Mouse (Mus musculus): Measurements from ENCODE around the gene Dcaf17. TPM values are rescaled to one million over a fixed set of nuclear protein-coding genes. Genes with fewer than 3 reads are reported as not detected.

The Dcaf17 gene
- polyA plus RNA-seq, 1 experiment from 2014 or later, result 18.9 TPM

DNA sequence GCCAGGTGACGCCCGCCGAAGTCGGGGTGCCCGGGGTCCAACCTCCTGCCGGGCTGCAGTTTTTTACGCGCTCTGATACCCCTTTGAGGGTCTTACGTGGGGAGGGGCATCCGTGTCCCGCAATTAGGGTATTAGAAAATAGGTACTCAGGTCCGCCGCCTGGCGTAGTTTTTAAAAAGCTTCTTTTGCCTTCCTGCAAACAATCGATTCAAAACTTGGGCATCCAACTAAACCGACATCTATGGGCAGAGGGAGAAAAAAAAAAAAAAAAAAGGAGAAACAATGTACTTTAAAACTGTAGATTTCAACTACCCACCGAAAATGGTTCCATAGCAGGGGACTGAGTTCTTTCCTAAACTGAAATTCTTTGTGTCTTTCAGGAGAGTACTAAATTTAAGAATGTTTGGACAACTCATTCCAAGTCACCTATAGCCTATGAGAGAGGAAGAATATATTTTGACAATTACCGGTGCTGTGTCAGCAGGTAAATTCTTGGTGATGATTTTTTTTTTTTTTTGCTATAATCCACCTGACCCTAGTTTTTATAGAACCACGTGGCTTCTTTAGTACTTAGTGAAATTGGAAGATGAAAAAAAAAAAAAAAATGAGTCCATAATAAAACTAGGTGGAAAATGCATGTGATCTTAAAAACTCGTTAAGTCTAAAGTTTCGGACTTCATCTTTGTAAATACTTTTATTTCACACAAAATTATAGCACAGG, 1.1 kb downstream of the Dcaf17 start:
- Histone ChIP-seq H3K4me1 (replicated peaks) (peaks cover 11% of the 10 kb centered on the region), H3K36me3 (peaks cover 23% of the 10 kb centered on the region), H3K4me3 (peak overlapping the region; percentile 72), H3K27me3 (replicated peaks) (no peaks in the 10 kb centered on the region), H3K9me3 (replicated peaks) (no peaks in the 10 kb centered on the region), H3K27ac (ENCODE audit: poor library complexity, severe bottlenecking) (peak overlapping the region; percentile 92), H3K4me2 (peak overlapping the region; percentile 67), H3K9ac (peak overlapping the region; percentile 82)
- WGBS, result 13% methylated on average over 21 of the region's 21 CpGs
- no peak for ATAC-seq (ENCODE audit: insufficient number of reproducible peaks, low FRiP score)

DNA sequence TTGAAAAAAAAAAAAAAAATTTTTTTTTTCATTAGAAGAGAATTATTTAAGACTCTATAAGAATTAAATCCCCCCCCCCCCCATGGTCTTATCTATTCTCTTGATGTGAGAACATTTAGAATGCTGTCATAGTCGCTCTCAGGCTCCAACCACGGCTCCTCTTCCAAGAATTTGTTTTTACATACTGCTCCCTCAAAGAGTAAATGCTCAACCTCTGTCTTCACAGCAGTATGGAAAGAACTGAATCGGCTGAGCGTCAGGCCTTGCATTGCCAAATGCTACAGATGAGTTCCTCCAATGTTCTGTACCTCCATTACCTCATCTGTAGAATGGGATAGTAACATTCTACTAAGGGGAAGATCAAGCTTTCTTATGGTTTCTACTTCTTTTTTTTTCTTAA, 16.5 kb downstream of the Dcaf17 start:
- WGBS, result 91% methylated on average over 4 of the region's 4 CpGs
- Histone ChIP-seq H3K27ac (ENCODE audit: poor library complexity, severe bottlenecking) (no peak overlapping the region), H3K4me1 (replicated peaks) (no peaks in the 10 kb centered on the region), H3K4me3 (no peak overlapping the region), H3K36me3 (peaks cover 12% of the 10 kb centered on the region), H3K9me3 (replicated peaks) (no peaks in the 10 kb centered on the region), H3K27me3 (replicated peaks) (no peaks in the 10 kb centered on the region), H3K4me2 (no peak overlapping the region), H3K9ac (no peak overlapping the region)
- no peak for ATAC-seq (ENCODE audit: insufficient number of reproducible peaks, low FRiP score)

DNA sequence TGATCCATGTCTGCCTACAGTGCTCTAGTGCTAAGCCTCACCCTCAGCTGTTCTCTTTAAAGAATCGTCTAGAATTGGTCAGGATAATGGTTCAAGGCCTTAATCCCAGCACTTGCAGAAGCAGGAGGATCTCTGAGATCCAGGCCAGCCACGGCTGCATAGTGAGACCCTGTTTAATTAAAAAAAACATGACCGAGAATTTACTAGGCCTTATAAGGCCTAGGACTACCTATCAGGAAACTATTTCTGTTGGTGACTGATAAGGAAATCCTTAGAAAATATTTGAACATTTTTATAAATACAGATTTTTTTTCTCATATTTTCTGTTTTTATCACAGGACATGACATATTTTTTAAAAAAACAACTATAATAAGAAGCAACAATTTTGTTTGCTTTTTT, 18.2 kb downstream of the Dcaf17 start:
- no peak overlapping the region for H3K4me3 ChIP-seq
- H3K4me1 ChIP-seq (replicated peaks), result no peaks in the 10 kb centered on the region
- ATAC-seq (ENCODE audit: insufficient number of reproducible peaks, low FRiP score), result no peak
- 81% methylated on average over 3 of the region's 3 CpGs for WGBS
- no peak overlapping the region for H3K4me2 ChIP-seq
- no peaks in the 10 kb centered on the region for H3K27me3 ChIP-seq (replicated peaks)
- H3K27ac ChIP-seq (ENCODE audit: poor library complexity, severe bottlenecking), result no peak overlapping the region
- H3K36me3 ChIP-seq, result peaks cover 15% of the 10 kb centered on the region
- H3K9ac ChIP-seq, result no peak overlapping the region
- no peaks in the 10 kb centered on the region for H3K9me3 ChIP-seq (replicated peaks)

DNA sequence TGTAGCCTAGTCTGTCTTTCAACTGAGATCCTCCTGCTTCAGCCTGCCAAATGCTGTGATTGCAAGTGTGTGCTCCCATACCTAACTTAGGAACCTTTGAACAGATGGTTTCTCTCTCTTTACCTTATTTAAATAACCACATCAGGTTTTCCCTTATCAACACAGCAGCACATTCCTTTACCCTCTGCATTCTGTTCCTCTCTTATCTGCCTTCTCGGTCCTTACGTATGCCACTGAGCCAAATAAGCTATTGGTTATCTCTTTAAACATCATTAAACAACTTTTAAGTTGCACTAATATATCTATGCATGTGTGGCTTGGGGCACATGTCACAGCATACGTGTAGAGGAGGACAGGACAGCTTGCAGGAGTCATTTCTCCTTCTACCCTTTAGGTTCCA, 18.7 kb downstream of the Dcaf17 start:
- Histone ChIP-seq H3K4me1 (replicated peaks) (no peaks in the 10 kb centered on the region), H3K4me2 (no peak overlapping the region), H3K4me3 (no peak overlapping the region), H3K36me3 (peaks cover 15% of the 10 kb centered on the region), H3K27me3 (replicated peaks) (no peaks in the 10 kb centered on the region), H3K9me3 (replicated peaks) (no peaks in the 10 kb centered on the region), H3K27ac (ENCODE audit: poor library complexity, severe bottlenecking) (no peak overlapping the region), H3K9ac (no peak overlapping the region)
- ATAC-seq (ENCODE audit: insufficient number of reproducible peaks, low FRiP score), result no peak
- WGBS, result 39% methylated on average over 3 of the region's 3 CpGs

DNA sequence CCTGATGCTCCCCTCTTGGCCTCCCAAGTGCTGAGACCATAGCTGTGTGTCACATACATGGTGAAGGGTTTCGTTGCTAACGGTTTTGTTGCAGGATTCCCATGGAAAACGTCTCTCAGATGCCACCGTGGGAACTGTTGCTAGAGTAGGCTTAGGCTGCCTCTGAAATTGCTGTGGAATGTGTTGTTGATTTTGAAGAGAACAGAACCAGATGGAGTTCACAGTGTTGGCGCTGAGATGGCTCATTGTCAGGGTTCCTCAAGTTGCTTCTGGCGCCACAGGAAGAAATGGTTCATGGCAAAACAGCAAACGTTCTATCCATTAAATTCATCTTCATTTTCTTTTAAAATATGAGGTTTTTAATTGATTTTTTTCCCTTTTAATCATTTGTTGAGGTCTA, 27.3 kb downstream of the Dcaf17 start:
- no peak overlapping the region for H3K4me3 ChIP-seq
- no peak for ATAC-seq (ENCODE audit: insufficient number of reproducible peaks, low FRiP score)
- H3K4me1 ChIP-seq (replicated peaks), result no peaks in the 10 kb centered on the region
- H3K4me2 ChIP-seq, result no peak overlapping the region
- H3K36me3 ChIP-seq, result peaks cover 31% of the 10 kb centered on the region
- no peaks in the 10 kb centered on the region for H3K27me3 ChIP-seq (replicated peaks)
- H3K9me3 ChIP-seq (replicated peaks), result no peaks in the 10 kb centered on the region
- no peak overlapping the region for H3K9ac ChIP-seq
- no peak overlapping the region for H3K27ac ChIP-seq (ENCODE audit: poor library complexity, severe bottlenecking)
- WGBS, result 90% methylated on average over 7 of the region's 7 CpGs

- no peaks in the 10 kb centered on the region for H3K9me3 ChIP-seq (replicated peaks)
- H3K27ac ChIP-seq (ENCODE audit: poor library complexity, severe bottlenecking), result no peak overlapping the region
- WGBS, result 92% methylated on average over 6 of the region's 6 CpGs
- peaks cover 41% of the 10 kb centered on the region for H3K36me3 ChIP-seq
- H3K27me3 ChIP-seq (replicated peaks), result no peaks in the 10 kb centered on the region
- H3K4me2 ChIP-seq, result no peak overlapping the region
- no peak for ATAC-seq (ENCODE audit: insufficient number of reproducible peaks, low FRiP score)
- H3K9ac ChIP-seq, result no peak overlapping the region
- no peaks in the 10 kb centered on the region for H3K4me1 ChIP-seq (replicated peaks)
- no peak overlapping the region for H3K4me3 ChIP-seq
Measured at GRCm38 (mm10) chr2:71083454-71084193, 28.5 kb downstream of the Dcaf17 start.

GRCm38 (mm10) chr2:71089766-71090165, 34.6 kb downstream of the Dcaf17 start:
- Histone ChIP-seq H3K9ac (no peak overlapping the region), H3K27me3 (replicated peaks) (no peaks in the 10 kb centered on the region), H3K4me1 (replicated peaks) (0 out of 2 replicates have a peak, but pooled peaks cover 2% of the 10 kb centered on the region), H3K27ac (ENCODE audit: poor library complexity, severe bottlenecking) (no peak overlapping the region), H3K4me3 (no peak overlapping the region), H3K36me3 (peaks cover 42% of the 10 kb centered on the region), H3K9me3 (replicated peaks) (no peaks in the 10 kb centered on the region), H3K4me2 (no peak overlapping the region)
- no peak for ATAC-seq (ENCODE audit: insufficient number of reproducible peaks, low FRiP score)
- WGBS, result 56% methylated on average over 3 of the region's 3 CpGs

DNA sequence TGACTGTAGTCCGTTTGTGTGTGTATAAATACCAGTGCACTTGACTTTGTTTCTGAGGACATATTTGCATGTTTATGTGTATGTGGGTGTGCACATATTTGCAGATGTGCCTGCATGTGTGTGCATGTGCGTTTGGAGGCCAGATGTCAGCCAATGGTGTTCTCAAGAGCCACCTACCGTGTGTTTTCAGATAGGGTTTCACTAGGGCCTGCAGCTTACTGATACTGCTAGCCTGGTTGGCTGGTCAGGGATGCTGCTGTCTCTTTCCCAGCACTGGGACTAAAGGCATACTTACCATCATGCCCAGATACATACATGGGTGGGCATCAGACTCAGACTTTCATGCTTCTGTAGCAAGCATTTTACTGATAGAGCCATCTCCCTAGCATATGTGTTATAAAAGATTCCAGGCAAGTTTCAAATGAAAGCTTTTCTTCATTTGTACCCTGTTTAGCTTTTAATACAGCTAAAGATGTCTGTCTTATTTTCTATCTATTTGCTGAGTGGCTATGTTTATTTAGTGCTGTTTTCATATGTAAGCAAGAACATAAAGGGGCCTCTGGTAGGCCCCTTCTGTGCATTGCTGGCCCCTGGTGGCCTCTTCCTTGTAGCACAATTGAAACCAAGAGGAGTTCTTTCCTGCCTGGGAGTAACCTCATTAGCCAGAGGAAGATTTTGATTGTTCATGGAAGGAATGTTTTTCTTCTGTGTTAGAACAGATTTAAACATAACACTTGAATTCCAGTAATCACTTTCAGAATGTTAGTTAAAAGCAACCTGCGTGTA, 35.7 kb downstream of the Dcaf17 start:
- WGBS, result 78% methylated on average over 4 of the region's 4 CpGs
- Histone ChIP-seq H3K4me3 (no peak overlapping the region), H3K9me3 (replicated peaks) (no peaks in the 10 kb centered on the region), H3K36me3 (peaks cover 42% of the 10 kb centered on the region), H3K4me1 (replicated peaks) (peaks cover 4% of the 10 kb centered on the region), H3K27ac (ENCODE audit: poor library complexity, severe bottlenecking) (no peak overlapping the region), H3K9ac (no peak overlapping the region), H3K27me3 (replicated peaks) (no peaks in the 10 kb centered on the region), H3K4me2 (no peak overlapping the region)
- no peak for ATAC-seq (ENCODE audit: insufficient number of reproducible peaks, low FRiP score)

GRCm38 (mm10) chr2:71096170-71096569, 41.0 kb downstream of the Dcaf17 start:
- H3K4me1 ChIP-seq (replicated peaks), result peaks cover 9% of the 10 kb centered on the region
- no peak overlapping the region for H3K4me3 ChIP-seq
- H3K27ac ChIP-seq (ENCODE audit: poor library complexity, severe bottlenecking), result peak overlapping the region; percentile 0; the same call in 1 of the 2 replicates
- H3K9me3 ChIP-seq (replicated peaks), result no peaks in the 10 kb centered on the region
- H3K4me2 ChIP-seq, result 0 out of 2 replicates have a peak overlapping the region, but pooled peaks have one; percentile 0
- H3K9ac ChIP-seq, result no peak overlapping the region
- peaks cover 24% of the 10 kb centered on the region for H3K36me3 ChIP-seq
- 8% methylated on average over 7 of the region's 7 CpGs for WGBS
- ATAC-seq (ENCODE audit: insufficient number of reproducible peaks, low FRiP score), result peak; percentile 63
- no peaks in the 10 kb centered on the region for H3K27me3 ChIP-seq (replicated peaks)

GRCm38 (mm10) chr2:71102621-71103291, 47.6 kb downstream of the Dcaf17 start:
- WGBS, result 74% methylated on average over 10 of the region's 10 CpGs
- H3K36me3 ChIP-seq, result peaks cover 11% of the 10 kb centered on the region
- peaks cover 8% of the 10 kb centered on the region for H3K4me1 ChIP-seq (replicated peaks)
- H3K4me3 ChIP-seq, result no peak overlapping the region
- H3K9ac ChIP-seq, result no peak overlapping the region
- H3K9me3 ChIP-seq (replicated peaks), result no peaks in the 10 kb centered on the region; the same call in 1 of the 2 replicates
- ATAC-seq (ENCODE audit: insufficient number of reproducible peaks, low FRiP score), result no peak
- no peaks in the 10 kb centered on the region for H3K27me3 ChIP-seq (replicated peaks)
- no peak overlapping the region for H3K27ac ChIP-seq (ENCODE audit: poor library complexity, severe bottlenecking)
- no peak overlapping the region for H3K4me2 ChIP-seq
